Mouse (Mus musculus) heart, adult 2 months (tissue): ENCODE data around the gene Hells. TPM values are rescaled to one million over a fixed set of nuclear protein-coding genes. Genes with fewer than 3 reads are reported as not detected.
A peak's percentile ranks its signal among the peaks of the same experiment; 100 is the strongest.

Experiments
- DNase-seq, 2 experiments: peaks; one replicate each; pipeline ENCODE4 v3.0.0; 2021
- H3K27ac ChIP-seq: fragments of 200-600 bp; 2 replicates; pipeline ENCODE4 v1.8.1; 2022
- H3K27me3 ChIP-seq: fragments of 200-500 bp; 2 replicates; pipeline ENCODE4 v1.6.1; 2012; ENCODE audit warnings: mild to moderate bottlenecking, low read length, inconsistent platforms, mixed read lengths; ENCODE audit not compliant: control insufficient read depth, insufficient read depth
- H3K36me3 ChIP-seq: fragments of 200-500 bp; 2 replicates; pipeline ENCODE4 v1.6.1; 2012; ENCODE audit warnings: low read length, inconsistent platforms; ENCODE audit not compliant: control insufficient read depth, insufficient read depth
- H3K4me1 ChIP-seq: fragments of 200-500 bp; 2 replicates; pipeline ENCODE4 v1.6.1; 2011; ENCODE audit warnings: low read length; ENCODE audit not compliant: control insufficient read depth, insufficient read depth
- H3K4me3 ChIP-seq: fragments of 200-600 bp; 2 replicates; pipeline ENCODE4 v1.8.1; 2022
- H3K79me2 ChIP-seq: fragments of 200-500 bp; replicated peaks from 2 replicates; pipeline ENCODE4 v1.6.1; 2012; ENCODE audit warnings: mild to moderate bottlenecking, inconsistent platforms, low read length, moderate library complexity, mixed read lengths; ENCODE audit not compliant: control insufficient read depth, insufficient read depth
- H3K9ac ChIP-seq: fragments of 200-500 bp; 2 replicates; pipeline ENCODE4 v1.6.1; 2012; ENCODE audit warnings: low read depth, mild to moderate bottlenecking, control low read depth, inconsistent platforms, low read length, mixed read lengths
- CTCF ChIP-seq: fragments of 200-600 bp; IDR thresholded peaks from 2 replicates; pipeline ENCODE4 v1.8.1; 2022; ENCODE audit warnings: antibody characterized with exemption, mild to moderate bottlenecking, moderate library complexity
- EP300 ChIP-seq: fragments of 200-500 bp; IDR thresholded peaks from 2 replicates; pipeline ENCODE4 v1.6.1; 2011; ENCODE audit warnings: low read depth, low read length, control low read depth; ENCODE audit not compliant: insufficient read depth
- POLR2A ChIP-seq: fragments of 200-500 bp; IDR thresholded peaks from 2 replicates; pipeline ENCODE4 v1.6.1; 2011; ENCODE audit warnings: mild to moderate bottlenecking, low read depth, low read length, control low read depth; ENCODE audit not compliant: insufficient read depth
- WGBS: fragments of 180-500 bp; shearing (Covaris S2); methylation state at CpG from one replicate; pipeline ENCODE4 v1.1.7; 2018; 5-methylcytosine and 5-hydroxymethylcytosine counted together
- intact Hi-C: fragments of 180-260 bp; cut with DNase I; formaldehyde crosslinking; loops from one replicate; pipeline ENCODE4 v1.15.1; 2025
- polyA plus RNA-seq: library from polyadenylated mRNA; depleted of rRNA; stranded (reverse); fragments of >200 nt; gene quantifications from 2 replicates; pipeline ENCODE4 v1.2.3, GENCODE M21; 2012
- total RNA-seq, 2 experiments: library from RNA; stranded (reverse); gene quantifications; 2 replicates each; pipeline ENCODE4 v1.2.3; 2021

Hells gene
- total and polyA plus RNA-seq, 3 experiments = 0.08 to 0.57 (median 0.48) TPM

GRCm38 (mm10) chr19:38970741-38971140 is 40.0 kb downstream of the Hells start:
- H3K27me3 ChIP-seq = no peaks in the 10 kb centered on the region
- WGBS = 38% methylated on average over 6 of the region's 6 CpGs
- H3K27ac ChIP-seq = no peak overlapping the region
- no peaks in the 10 kb centered on the region for H3K36me3 ChIP-seq
- H3K9ac ChIP-seq = no peak overlapping the region
- no peaks in the 10 kb centered on the region for H3K79me2 ChIP-seq
- intact Hi-C loops = no loop called here
- DNase-seq = no peak
- TF ChIP-seq CTCF (no peak), EP300 (no peak), POLR2A (no peak)
- H3K4me3 ChIP-seq = no peak overlapping the region
- H3K4me1 ChIP-seq = no peaks in the 10 kb centered on the region

GRCm38 (mm10) chr19:38972581-38972980 is 41.9 kb downstream of the Hells start:
- no peaks in the 10 kb centered on the region for H3K79me2 ChIP-seq
- no peak for DNase-seq
- no peaks in the 10 kb centered on the region for H3K4me1 ChIP-seq
- H3K27me3 ChIP-seq = no peaks in the 10 kb centered on the region
- no peaks in the 10 kb centered on the region for H3K36me3 ChIP-seq
- TF ChIP-seq EP300 (no peak), POLR2A (no peak), CTCF (no peak)
- H3K27ac ChIP-seq = no peak overlapping the region
- H3K9ac ChIP-seq = no peak overlapping the region
- H3K4me3 ChIP-seq = no peak overlapping the region
- 81% methylated on average over 5 of the region's 5 CpGs for WGBS
- intact Hi-C loops = no loop called here

GRCm38 (mm10) chr19:38973666-38974065 is 43.0 kb downstream of the Hells start:
- H3K79me2 ChIP-seq = no peaks in the 10 kb centered on the region
- no peaks in the 10 kb centered on the region for H3K27me3 ChIP-seq
- H3K36me3 ChIP-seq = no peaks in the 10 kb centered on the region
- no peaks in the 10 kb centered on the region for H3K4me1 ChIP-seq
- no peak overlapping the region for H3K4me3 ChIP-seq
- H3K9ac ChIP-seq = no peak overlapping the region
- no peak for DNase-seq
- 35% methylated on average over 7 of the region's 7 CpGs for WGBS
- TF ChIP-seq CTCF (no peak), POLR2A (no peak), EP300 (no peak)
- H3K27ac ChIP-seq = no peak overlapping the region
- intact Hi-C loops = no loop called here

- Histone ChIP-seq H3K36me3 (no peaks in the 10 kb centered on the region), H3K79me2 (no peaks in the 10 kb centered on the region), H3K27me3 (no peaks in the 10 kb centered on the region), H3K4me1 (no peaks in the 10 kb centered on the region), H3K27ac (no peak overlapping the region), H3K4me3 (no peak overlapping the region), H3K9ac (no peak overlapping the region)
- DNase-seq = no peak
- intact Hi-C loops = no loop called here
- TF ChIP-seq POLR2A (no peak), CTCF (no peak), EP300 (no peak)
Measured at GRCm38 (mm10) chr19:38976269-38976668, 45.6 kb downstream of the Hells start.

DNA sequence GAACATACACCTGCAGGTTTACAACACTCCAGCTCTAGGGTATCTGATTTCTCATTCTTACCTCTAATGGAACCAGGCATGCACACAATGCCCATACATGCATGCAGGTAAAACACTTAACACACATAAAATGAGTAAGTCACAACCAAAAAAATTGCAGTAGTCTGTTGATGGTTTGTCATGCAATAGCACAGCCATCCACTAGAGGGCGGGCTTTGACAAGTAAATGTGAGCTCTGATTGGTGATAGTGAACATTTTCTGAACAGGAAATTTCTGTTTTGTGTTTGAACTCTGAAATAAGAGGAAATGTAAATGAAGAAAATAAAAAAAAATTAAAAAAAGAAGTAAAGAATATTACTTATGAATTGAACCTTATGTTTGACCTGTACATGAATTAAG is 51.3 kb downstream of the Hells start:
- WGBS = 0% methylated on average over 1 of the region's 1 CpGs

DNA sequence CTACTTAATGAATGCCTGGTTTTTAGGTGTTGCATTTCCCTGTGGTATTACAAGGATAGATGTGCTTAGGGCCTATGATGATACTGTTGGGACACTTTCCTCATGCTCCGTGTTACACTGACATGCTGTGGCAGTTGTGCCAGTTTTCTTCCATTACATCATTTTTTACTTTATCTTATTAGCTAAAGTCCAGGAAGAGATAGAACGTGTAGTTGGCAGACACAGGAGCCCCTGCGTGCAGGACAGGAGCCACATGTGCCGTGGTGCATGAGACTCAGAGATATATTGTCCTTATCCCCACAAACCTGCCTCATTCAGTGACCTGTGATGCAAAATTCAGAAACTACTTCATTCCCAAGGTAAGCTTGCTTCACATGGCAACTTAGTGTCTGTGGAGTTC is 67.5 kb downstream of the Hells start:
- Histone ChIP-seq H3K27ac (no peak overlapping the region), H3K79me2 (no peaks in the 10 kb centered on the region), H3K4me1 (no peaks in the 10 kb centered on the region), H3K36me3 (no peaks in the 10 kb centered on the region), H3K9ac (no peak overlapping the region), H3K27me3 (no peaks in the 10 kb centered on the region), H3K4me3 (no peak overlapping the region)
- 35% methylated on average over 4 of the region's 4 CpGs for WGBS
- intact Hi-C loops = no loop called here
- DNase-seq = no peak
- TF ChIP-seq EP300 (no peak), POLR2A (no peak), CTCF (no peak)

More for the DNA sequence above, 51.3 kb downstream of the Hells start:
- no peak overlapping the region for H3K9ac ChIP-seq
- H3K4me3 ChIP-seq = no peak overlapping the region
- H3K79me2 ChIP-seq = no peaks in the 10 kb centered on the region
- peak; percentile 20 to 66 for DNase-seq
- H3K27me3 ChIP-seq = no peaks in the 10 kb centered on the region
- no peaks in the 10 kb centered on the region for H3K4me1 ChIP-seq
- peak; percentile 97 for TF ChIP-seq CTCF
- no peak for TF ChIP-seq EP300
- intact Hi-C loops = loop anchor here (1.0 kb wide), 1 partner anchor 1243 kb away; no protein-coding TSS in a partner anchor
- no peaks in the 10 kb centered on the region for H3K36me3 ChIP-seq
- no peak overlapping the region for H3K27ac ChIP-seq
